Mouse (Mus musculus) brain, embryonic 14.5 days (tissue): ENCODE measurements around the gene Slc16a8. TPM values are rescaled to one million over a fixed set of nuclear protein-coding genes. Genes with fewer than 3 reads are reported as not detected.

Experiments used
- DNase-seq: peaks from one replicate; pipeline ENCODE4 v3.0.0-alpha.2; 2011; ENCODE audit warnings: low read depth
- CTCF ChIP-seq: fragments of 200-500 bp; IDR thresholded peaks from 2 replicates; pipeline ENCODE4 v1.5.1; 2012; ENCODE audit warnings: inconsistent platforms, mild to moderate bottlenecking, moderate library complexity, borderline replicate concordance; ENCODE audit not compliant: insufficient read depth, insufficient read length; ENCODE audit errors: extremely low read depth
- POLR2A ChIP-seq: fragments of 200-500 bp; IDR thresholded peaks from 2 replicates; pipeline ENCODE4 v1.6.1; 2012; ENCODE audit warnings: mild to moderate bottlenecking, inconsistent platforms, borderline replicate concordance; ENCODE audit not compliant: poor library complexity, insufficient read depth, insufficient read length, severe bottlenecking; ENCODE audit errors: extremely low read depth
- polyA plus RNA-seq: library from polyadenylated mRNA; depleted of rRNA; stranded (reverse); fragments of >200 nt; gene quantifications from 2 replicates; pipeline ENCODE4 v1.2.3, GENCODE M21; 2012

The Slc16a8 gene
- polyA plus RNA-seq, 1 experiment: 0.37 TPM

DNA sequence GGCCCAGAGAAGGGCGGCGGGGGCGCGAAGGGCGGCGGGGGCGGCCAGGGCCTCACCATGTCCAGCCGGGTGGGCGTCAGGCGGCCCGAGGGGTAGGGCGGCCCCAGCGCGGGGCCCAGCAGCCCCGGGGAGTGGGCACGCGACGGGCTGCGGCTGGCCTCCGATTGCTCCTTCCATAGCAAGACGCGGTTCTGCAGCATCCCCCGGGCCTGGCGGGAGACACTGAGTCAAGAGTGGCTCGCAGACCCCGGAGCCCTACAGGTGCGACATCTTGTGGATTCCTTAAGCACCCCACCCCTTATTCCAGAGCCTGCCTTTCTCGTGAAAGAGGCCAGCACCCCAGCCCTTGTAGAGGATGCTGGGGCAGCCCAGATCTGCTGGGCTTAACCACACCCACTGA, 7.2 kb upstream of the Slc16a8 start:
- TF ChIP-seq CTCF: no peak
- DNase-seq: peak; percentile 44

DNA sequence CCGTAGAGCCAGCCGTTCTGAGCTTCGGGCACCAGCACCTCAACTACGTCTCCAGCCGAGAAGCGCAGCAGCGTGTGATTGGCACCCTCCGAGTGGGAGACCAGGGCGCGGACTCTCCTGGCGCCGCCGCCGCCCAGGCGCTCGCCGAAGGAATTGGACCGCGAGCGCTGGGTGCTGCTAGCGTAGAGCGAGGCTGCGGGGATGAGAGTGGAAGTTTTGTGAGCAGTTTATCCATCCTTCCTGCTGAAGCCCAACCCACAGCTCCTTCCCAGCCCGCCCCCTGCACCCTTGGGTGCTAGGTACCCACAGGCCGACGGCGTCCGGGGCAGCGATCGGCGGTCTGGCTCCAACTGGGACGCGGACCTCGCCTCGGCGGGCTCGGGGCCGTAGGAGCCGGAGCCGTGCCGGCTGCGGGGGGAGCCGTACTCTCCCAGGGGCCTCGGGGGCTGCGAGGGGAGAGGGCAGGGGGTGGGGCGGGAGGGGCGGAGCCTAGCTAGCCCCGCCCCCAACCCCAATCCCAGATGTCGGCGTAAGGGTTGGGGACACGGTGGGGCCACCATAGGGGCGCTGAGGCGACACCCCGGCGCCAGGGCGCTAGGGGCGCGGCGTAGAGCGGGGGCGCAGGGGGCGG, 6.6 kb upstream of the Slc16a8 start:
- DNase-seq: peak; percentile 35
- TF ChIP-seq CTCF (no peak), POLR2A (no peak)

DNA sequence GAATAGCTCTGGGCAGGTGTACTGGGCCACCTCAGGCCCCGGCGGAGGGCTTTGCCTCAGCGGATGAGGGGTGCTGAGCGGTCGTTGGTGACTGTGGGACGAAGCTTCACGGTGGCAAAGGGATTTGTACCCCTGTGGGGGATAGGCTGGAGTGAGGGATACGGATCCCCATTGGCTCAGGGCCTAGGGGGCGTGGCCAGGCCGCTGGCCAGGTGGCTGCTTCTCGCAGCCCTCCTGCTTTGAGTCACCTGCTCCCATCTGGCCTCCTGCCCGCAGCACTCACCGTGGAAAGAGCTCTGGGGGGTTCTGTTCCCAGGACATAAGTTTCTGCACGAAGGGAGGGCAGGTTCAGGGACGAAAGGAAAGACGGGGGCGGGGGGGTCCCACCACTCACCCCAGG, 4.0 kb upstream of the Slc16a8 start:
- no peak for DNase-seq
- TF ChIP-seq POLR2A (no peak), CTCF (no peak)

DNA sequence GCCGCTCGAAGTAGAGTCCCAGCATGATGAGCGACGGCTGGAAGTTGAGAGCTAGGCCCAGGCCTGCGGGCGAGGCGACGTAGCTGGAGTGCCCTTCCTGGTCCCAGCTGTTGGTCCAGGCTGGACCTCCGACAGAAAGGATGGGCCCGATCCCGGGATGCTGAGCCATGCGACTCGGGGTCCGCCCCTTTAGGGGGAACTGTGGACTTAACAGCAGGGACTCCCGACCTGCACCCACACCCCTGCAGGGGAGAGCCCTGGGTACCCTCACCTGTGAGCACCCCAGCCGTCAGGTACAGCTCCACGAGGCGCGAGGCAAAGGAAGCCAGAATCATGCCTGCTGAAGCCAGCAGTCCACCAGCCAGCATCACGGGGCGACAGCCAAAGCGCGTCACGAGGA, 2.0 kb downstream of the Slc16a8 start:
- DNase-seq: no peak
- no peak for TF ChIP-seq POLR2A

DNA sequence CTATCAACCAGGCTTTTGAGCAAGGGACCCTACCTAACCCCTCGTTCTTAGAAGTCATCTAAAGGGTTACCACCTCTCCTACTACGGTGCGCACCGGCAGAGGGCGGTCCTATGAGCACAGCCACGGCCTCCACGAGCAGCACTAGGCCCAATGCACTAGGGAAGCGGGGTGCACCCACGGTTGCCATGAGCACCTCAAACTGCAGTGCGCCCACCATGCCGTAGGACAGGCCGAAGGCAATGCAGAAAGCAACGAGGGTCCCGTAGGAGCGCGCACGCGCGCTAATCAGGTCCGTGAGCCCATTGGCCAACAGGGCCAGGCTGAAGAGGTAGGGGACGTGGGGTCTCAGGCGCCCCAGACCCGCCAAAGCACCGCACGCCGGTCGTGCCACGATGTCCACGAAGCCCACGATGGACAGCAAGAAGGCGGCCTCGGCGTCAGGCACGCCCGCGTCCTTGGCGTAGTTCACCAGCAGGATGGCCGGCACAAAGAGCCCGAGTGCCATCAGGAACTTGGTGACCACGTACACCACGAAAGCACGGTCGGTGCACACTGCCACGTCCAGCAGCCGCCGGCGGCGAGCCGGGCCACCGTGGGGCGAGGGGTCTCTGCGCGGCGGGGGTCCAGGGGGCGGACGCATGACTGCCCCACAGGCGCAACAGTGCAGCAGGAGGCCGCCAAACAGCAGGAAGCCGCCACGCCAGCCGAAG, 2.6 kb downstream of the Slc16a8 start:
- TF ChIP-seq POLR2A (no peak), CTCF (peak; percentile 27; the same call in 1 of the 2 replicates)
- DNase-seq: peak; percentile 43

DNA sequence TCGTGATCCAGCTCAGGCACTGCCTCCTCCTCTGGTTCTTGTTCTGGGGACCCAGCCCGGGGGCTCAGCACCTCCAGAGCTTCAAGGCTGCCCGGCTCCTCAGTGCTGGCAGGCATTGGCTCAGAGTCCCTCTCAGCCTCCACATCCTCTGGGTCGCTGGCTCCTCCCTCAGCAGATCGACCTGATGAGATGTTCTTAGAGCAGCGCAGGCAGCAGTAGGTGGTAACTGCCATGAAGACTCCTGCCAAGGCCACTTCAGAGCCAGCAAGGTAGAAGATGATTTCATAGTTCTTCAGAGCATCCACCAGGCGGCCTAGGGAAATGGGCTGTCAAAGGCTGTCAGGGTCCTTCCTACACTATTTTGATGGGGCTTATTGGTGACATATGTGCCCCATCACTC, 3.4 kb downstream of the Slc16a8 start:
- no peak for DNase-seq
- TF ChIP-seq POLR2A (no peak), CTCF (no peak)

DNA sequence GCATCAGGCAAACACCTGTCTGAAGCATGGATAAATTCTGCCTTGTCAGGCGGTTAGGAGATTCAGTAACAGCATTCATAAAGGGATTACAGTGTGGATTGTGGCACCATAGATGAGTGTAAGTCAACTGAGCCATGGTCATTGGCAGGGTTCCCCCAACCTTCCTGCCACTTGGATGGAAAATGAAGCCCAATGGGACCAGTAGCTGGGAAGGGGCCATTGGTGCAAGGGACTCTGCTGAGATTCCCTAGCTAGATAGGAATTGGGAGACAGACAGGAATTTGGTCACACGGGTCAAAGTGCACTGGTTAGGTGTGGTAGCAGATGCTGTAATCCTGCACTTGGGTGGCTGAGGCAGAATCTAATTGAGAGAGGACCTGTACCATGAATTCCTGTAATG, 4.3 kb downstream of the Slc16a8 start:
- TF ChIP-seq CTCF (no peak), POLR2A (no peak)
- no peak for DNase-seq

DNA sequence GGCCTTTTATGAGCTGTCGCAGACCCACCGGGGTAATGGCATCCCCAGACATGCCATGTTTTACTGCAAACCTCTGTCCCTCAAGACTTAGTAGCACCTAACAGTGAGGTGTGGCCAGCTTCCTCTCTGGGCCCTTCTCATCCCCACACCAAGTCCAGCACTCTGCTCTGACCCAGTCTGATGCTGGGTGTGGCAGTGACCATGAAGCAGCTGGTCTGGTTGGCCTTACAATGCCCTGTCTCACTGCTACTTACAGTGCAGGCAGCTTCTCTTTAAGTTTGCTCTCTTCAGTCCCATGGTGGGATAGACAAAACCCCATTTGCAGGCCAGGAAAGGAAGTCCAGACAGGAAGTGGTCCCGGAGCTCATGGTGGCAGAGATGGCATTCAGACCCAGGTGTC, 9.2 kb downstream of the Slc16a8 start:
- TF ChIP-seq CTCF (no peak), POLR2A (no peak)
- DNase-seq: no peak

DNA sequence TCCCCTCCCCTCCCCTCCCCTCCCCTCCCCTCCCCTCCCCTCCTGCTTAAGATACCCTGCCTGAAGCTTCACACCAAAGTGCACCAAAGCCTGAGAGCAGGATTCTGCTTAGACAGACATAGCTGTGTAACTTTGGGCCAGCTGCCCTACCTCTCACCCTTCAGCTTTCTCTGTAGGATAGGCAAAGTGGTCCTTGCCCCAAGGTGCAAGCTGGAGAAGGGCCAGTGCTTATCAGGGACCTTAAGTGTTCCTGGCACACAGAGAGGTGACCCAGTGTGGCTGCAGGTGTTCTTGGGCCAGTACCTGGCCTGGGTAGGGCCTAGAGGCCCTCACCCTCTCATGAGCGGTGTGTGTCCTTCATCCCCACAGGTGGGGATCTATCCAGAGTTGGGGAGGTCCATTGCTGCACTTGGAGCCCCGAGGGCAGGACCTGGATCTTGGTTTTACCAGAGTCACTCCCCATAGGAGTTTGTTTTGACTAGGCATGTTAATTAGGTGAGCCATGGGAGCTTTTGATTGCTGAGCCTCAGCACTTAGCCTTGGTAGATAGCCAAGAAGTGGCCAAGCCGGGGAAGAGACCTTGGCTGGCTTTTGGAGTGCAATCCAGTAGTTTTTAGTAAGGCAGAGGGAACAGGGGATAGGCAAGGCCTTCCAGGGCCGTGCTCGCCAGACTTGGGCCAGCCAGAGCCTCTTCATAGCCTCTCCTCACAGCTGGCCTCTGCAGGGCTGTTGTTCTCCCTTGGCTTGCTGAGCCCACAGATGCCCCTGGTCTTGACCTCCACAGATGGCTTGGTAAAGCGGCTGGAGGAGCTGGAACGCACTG, 10.3 kb downstream of the Slc16a8 start:
- DNase-seq: no peak
- TF ChIP-seq POLR2A: no peak
- TF ChIP-seq CTCF: no peak

DNA sequence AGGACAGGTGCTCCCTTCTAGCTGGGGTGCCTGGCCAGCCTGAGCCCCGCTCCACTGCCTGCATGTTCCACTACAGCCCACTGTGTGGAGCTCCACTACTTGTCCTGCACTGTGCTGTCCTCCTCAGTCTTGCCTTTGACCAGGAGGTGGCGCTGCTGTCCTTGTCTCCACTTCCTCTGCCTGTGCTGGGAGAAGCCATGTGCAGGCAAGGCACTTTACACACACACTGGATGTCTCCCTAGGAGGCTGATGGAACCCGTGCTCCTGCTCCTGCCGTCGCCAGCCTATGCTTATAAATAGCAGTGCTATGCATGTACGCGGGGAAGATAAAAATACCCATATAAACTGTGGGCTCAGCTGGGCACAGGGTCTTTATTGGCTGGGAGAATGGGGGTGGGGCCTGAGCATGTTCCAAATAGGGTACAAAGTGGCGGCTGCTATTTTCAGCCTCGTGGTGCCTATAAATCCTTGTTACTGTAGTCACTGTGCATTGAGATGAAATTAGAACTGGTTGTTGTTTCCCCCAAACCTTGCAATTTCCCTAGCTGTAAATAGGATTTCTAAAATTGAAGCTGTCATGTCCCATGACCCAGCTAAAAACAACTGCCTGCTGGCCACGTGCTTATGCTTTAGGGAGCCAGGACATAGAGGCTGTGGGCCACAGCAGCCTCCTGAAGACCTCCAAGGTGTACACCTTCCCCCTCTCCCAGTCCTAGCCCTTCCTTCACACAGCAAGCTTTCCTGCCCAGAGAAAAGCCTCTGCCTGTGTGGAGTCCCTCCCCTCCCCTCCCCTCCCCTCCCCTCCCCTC, 11.1 kb downstream of the Slc16a8 start:
- peak; percentile 97 for DNase-seq
- TF ChIP-seq CTCF (peak; percentile 100), POLR2A (no peak)
